Mouse (Mus musculus): ENCODE data around the gene Olr1. TPM values are rescaled to one million over a fixed set of nuclear protein-coding genes. Genes with fewer than 3 reads are reported as not detected.

The Olr1 gene
- not detected in 2 replicates for polyA plus RNA-seq (2012)

DNA sequence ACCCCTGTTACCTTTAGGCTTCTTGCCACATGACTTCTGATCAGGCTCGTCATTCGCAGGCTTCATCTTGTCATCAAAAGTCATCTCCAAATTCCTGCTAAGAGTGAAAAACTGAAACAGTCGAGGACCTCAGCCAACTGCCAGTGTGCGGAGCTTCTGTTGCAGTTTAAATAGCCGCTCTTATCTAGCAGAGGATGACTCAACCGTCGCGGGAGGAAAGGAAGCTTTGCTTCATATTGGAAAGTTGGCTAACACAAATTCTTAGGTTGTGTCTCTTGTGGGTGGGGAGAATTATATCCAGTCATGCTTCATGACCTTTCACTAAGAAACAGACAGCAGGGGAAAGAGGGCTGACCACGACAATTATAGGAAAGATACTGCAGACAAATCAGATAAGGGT lies at the start of gene Olr1:
Olr1 (minus strand) TSS at position 142 of the 400 bp plus-strand sequence.
- TF ChIP-seq GATA1 (IDR thresholded peaks at IDR 0.05; ENCODE audit: low read length), result no peak

DNA sequence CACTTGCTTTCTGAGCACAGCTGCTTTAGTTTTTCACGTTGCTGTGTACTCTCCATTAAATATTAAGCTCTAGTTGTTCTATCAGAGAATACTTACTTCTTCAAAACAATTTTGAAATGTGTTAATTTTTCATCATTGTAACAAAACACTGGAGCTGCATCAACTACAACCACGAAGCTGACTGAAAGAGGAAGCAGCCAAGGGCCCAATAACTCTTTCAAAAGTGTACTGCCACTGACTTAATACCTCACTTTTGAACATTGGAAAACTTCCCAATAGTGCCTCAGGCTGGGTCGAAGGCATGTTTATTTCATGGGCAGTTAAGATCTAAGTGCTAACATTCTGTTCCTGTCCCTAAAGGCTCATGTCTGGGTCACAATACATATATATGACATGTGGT lies 41.0 kb upstream of the Olr1 start:
- no peak for TF ChIP-seq GATA1 (IDR thresholded peaks at IDR 0.05; ENCODE audit: low read length)

DNA sequence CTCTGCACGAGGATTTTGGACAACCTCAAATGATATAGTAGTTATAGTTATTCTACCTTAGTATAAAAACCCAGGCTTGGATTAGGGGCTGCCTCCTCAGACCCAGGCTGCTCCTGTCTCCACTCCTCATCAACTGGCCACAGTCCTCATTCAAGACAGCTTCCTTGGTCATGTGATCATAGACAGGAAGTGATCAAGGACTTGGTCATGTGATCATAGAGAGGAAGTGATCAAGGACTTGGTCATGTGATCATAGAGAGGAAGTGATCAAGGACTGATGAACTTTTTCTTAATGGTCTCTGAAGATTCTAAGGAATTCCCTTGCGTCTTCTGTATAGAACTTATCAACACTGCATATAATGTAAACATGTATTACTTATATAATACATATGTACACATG lies 40.3 kb upstream of the Olr1 start:
- no peak for TF ChIP-seq GATA1 (IDR thresholded peaks at IDR 0.05; ENCODE audit: low read length)

DNA sequence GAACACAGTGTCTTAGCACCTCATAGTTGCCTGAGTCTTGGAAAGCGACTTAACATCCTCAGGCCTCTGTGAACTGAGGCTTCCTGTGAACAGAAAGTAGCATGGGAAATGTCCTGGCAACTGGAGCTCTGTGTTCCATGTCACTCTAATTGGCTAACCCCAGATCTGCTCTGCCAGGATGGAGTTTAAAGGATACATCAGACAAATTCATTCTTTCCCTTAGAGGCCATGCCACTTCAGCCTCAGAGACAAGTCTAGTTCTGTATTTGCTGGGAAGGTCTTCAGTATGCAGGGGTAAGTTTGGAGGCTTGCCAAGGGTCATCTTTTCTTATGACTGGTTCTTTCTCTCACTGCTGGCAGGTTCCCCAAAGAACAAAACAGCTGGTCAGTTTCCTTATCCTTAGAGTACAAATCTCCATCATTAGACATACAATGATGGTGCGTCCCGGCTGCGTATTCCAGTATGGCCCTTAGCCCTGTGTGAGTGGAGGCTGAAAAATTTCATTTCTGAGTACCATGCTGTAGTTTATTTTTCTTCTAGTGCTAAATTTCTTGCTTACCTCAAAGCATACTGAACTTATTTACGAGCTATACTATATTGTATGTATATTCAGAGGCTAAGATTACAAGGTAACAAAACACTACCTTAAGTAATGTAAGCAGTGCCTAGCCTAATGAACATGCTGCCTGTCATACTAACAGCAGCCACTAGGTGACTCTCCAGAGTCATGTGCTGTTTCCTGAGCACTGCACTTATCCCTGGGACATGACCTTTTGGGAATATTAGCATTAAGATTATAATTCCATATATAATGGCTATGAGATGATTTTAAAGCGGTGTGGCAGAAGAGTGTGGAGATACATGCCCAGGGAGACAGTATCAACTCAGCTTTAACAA lies 37.0 kb upstream of the Olr1 start:
- TF ChIP-seq GATA1 (IDR thresholded peaks at IDR 0.05; ENCODE audit: low read length), result no peak

DNA sequence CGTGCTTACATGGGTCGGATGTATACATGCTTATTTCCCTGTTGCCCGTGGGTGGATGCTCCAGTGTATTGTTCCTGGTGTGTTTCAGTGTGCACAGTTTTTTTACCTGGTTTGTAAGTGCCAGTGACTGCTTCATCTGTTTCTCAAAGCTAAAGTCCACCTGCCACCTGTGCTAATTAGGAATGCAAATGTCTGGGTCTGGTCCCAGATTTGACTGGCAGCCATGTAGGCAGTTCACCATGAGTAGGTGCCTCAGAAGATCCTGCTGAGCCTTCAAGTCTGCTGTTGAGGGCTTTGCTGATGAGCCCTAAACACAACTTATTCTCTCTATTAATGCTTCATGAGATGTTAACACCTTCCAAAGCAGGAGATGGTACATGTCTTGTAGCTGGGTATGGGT lies 35.6 kb upstream of the Olr1 start:
- no peak for TF ChIP-seq GATA1 (IDR thresholded peaks at IDR 0.05; ENCODE audit: low read length)

DNA sequence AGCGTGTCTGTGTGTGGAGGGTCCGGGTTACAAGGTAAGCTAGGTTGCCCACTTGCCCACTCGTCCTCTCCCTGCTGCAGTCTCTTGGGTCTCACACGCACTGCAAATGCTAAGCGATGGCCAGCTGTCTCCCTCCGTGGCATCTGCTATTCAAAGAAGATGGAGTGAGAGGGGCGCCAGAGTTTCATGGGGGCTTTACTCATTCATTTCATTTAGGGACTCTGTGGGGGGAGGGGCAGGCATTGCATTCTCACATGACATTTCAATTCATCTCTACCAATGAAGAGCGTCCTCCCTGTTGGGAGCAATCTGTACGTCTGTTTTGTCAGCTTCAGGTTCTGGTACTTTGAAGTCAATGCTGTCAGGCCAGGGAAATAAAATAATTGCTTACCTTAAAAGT lies 35.0 kb upstream of the Olr1 start:
- TF ChIP-seq GATA1 (IDR thresholded peaks at IDR 0.05; ENCODE audit: low read length), result no peak

DNA sequence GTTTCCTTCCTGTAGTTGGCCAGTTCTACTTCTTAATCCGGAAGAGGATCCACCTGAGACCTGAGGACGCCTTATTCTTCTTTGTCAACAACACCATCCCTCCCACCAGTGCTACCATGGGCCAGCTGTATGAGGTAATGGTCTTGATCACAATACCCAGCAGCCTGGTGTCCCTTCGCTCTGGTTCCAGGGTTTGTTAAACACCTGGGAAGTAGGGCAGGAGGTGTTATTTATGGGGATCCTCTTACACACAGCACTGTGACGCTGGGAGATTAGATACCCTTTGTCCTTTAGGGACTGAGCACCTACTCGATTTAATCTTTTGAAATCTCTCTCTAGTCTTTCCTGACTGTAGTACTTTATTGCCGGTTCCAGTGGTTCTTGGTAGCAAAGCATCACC lies 31.6 kb upstream of the Olr1 start:
- no peak for TF ChIP-seq GATA1 (IDR thresholded peaks at IDR 0.05; ENCODE audit: low read length)

DNA sequence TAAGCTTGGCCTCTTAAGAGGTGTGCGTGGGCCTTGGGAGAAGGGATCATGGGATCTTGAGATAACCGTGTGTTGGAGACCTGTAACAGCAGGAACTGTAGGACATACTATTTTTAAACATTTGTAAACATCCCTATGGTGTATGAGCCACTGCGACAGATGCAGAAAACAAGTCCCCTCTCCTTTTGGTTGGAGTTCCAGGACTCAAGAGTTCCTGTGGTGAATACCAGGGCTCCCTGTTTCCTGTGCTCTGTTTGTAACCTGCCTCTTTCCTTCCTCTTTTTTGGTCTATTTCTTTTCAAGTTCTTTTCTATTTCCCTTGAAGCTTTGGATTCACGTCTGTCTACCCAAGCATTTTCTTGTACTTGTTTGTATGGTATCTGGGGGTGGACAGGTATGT lies 28.8 kb upstream of the Olr1 start:
- no peak for TF ChIP-seq GATA1 (IDR thresholded peaks at IDR 0.05; ENCODE audit: low read length)

DNA sequence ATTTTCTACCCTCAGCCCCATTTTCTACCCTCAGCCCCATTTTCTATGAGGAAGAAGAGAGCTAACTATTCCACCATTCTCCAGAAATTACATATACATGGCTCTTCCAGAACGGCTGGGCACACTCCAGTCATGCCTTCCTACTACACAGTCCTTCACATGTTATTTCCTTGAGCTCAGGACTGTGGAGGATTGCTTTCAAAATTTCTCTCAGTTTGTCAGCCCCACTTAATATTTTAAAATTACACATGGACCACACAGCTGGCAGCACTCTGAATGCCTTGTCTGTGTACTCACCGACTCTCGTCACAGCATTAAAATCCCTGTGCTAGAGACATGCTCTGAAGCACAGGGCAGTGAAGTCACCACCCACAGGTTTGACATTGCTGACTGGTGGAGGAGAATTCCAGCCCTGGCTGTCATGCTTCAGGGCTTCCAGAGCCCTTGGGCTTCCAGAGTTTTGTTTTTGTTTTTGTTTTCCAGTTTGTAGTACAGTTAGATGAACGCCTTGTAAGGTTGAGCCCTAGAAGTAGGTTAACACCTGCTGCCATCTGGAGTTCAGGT lies 27.7 kb upstream of the Olr1 start:
- TF ChIP-seq GATA1 (IDR thresholded peaks at IDR 0.05; ENCODE audit: low read length), result no peak

DNA sequence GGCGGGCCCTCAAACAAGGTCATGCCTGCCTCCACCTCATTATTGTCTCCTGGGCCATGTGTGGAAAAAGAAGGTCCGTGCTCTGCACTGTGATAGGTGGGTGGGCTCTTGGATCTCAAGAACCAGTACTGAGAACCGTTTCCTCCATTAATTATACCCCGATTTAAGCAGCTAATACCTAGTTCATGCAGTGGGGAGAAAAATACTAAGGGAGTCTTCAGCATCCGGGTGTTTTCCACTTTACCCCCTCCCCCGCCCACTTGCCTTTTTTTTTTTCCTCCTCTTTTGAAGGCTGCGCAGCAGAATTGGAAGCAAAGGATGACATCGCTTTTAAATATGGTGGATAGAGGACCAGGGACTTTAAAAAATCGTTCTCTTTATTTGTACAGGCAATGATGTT lies 27.1 kb upstream of the Olr1 start:
- no peak for TF ChIP-seq GATA1 (IDR thresholded peaks at IDR 0.05; ENCODE audit: low read length)

DNA sequence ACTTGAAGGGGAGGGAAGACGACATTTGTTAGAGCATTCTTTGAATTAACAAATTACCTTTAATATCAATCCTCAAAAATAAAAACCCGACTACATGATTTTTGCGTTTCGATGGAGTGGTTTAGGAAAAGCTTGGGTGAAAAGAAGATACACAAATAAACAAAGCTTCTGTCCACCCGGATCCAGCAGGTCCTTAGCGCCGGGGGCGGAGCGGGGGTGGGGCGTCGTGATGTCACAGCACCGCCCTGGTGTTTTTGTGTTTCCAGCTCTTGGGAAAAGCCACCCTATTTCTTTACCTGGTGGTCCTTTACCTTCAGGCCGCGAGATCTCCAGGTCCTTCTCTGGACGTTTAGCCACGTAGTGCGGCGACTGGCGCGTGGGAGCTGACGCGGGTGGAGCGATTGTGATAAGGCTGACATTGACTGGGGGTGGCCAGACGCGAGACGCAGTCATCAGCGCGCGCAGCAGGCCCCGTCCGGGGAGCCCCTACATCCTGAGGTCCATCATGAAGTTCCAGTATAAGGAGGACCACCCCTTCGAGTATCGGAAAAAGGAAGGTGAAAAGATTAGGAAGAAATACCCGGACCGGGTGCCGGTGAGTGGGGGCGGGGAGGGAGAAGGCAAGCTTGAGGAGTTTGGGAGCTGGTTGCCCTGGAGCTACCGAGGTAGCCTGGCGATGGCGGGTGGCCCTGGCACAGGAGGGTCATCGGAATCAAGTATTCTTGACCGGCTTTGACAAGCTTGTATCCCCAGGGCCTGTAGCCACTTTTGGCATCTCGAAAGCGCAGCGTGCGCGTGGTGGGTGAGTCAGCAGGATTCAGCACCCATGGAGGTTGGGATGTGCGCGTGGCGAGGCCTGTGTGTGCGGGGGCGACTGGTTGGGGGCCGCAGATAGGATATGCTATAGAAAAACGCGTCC lies 26.2 kb upstream of the Olr1 start, which contains the start of gene Gabarapl1:
Gabarapl1 (plus strand) TSS at position 219 of the 919 bp plus-strand sequence.
- no peak for TF ChIP-seq GATA1 (IDR thresholded peaks at IDR 0.05; ENCODE audit: low read length)

DNA sequence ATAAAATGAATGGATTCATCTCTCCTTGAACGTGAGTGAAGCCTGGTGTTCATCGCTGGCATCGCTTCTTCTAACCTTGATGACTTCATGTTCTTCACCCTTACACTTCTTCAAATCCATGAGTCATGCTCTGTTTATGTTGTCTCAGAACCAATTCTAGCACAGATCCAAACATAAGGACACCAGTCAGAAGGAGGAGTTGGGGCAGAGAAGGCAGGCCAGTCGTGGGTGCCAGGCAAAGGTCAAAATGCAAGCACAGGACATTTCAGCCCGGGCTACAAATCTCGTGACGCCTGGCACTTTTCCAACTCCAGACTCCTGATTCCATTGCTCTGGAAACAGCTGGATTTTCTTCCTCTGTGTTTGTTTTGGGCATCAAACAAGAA lies 25.6 kb upstream of the Olr1 start:
- no peak for TF ChIP-seq GATA1 (IDR thresholded peaks at IDR 0.05; ENCODE audit: low read length)

DNA sequence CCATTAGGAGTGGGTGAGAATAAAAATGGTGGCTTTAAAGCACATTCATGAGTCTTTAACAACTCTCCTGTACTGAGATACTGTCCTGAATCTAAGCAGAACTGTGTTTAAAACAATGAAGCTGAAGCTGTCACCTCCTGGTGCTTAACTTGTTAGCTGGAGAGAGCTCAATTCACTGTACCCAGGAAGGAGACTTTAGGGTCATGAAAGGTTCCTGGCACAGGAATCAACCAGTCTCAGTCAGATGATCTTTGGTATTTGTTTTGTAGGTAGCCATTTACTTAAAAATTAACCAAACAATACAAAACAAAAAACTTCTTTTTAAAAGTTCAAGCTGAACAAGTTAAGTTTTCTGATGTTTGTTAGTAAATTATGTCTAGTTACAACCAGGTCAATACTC lies 23.3 kb upstream of the Olr1 start:
- no peak for TF ChIP-seq GATA1 (IDR thresholded peaks at IDR 0.05; ENCODE audit: low read length)

DNA sequence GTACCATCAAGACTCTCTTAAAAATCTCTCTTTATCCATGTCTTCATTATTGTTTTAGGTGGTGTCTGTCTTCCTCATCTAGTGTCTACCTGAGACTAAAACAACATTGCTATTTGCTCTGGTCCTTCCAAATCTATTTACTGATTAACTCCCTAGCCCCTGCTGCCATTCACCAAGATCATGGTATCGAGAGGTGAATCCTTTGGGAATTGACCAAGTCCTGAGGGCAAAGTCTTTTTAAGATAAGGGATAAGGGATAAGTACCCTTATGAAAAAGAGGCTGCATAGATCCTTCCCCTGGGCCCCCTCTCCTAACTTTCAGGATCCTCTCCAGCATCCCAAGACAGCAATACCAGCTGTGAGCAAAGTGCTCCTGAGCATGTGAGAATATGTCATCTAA lies 22.6 kb upstream of the Olr1 start:
- no peak for TF ChIP-seq GATA1 (IDR thresholded peaks at IDR 0.05; ENCODE audit: low read length)

DNA sequence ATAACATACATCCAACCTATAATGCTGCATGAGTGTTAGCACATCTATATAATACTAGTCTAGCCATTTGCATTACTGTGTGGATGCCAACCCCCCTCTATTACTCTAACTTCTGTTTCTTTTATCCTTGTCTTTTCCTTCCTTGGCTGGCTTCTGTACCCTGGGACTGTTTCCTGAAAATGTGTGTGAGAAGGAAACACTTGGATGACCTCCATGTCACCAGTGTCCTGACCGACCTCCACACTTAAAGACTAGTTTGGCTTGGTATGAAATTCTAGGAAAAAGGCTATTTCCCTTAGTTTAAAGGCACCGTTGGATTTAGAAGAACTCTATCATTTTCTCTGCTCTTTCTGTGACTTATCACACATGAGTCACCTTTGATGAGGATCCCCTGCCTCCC lies 20.5 kb upstream of the Olr1 start:
- no peak for TF ChIP-seq GATA1 (IDR thresholded peaks at IDR 0.05; ENCODE audit: low read length)

DNA sequence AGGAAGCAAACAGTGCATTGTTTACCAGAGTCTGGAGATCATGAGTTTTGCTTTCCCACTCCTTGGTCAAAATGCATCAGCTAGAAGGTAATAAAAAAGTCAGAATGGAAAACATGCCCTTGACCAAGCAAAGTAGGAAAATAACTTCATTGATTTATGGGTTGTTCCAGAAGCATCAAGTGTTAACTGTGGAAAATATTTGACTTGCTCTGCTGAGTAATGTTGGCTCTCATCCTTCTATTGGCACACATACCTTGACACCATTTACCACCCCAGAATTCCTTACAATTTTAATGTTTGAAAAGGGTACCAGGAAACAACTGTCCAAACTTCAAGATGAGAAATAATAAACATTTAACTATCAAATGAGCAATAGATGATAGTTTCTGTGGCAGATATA lies 19.1 kb upstream of the Olr1 start:
- no peak for TF ChIP-seq GATA1 (IDR thresholded peaks at IDR 0.05; ENCODE audit: low read length)

Measured in G1E-ER4 (cell line).